Mouse (Mus musculus) G1E (cell line): ENCODE data around the gene Srd5a2.

Source experiments
- CTCF ChIP-seq: IDR thresholded peaks from 2 replicates; pipeline ENCODE4 v1.5.1; 2012; ENCODE audit warnings: low read depth, low read length, inconsistent platforms, mixed read lengths
- GATA1 ChIP-seq: IDR thresholded peaks from 2 replicates; pipeline ENCODE4 v1.6.1; 2012; ENCODE audit warnings: borderline replicate concordance, low read length, inconsistent platforms, mixed read lengths
- POLR2AphosphoS5 ChIP-seq: IDR thresholded peaks from 2 replicates; pipeline ENCODE4 v1.6.1; 2012; ENCODE audit warnings: low read depth, low read length, inconsistent platforms; ENCODE audit not compliant: insufficient replicate concordance

- TF ChIP-seq CTCF, result no peak
- no peak for TF ChIP-seq GATA1
- no peak for TF ChIP-seq POLR2AphosphoS5
Measured at GRCm38 (mm10) chr17:74008680-74009079, 39.0 kb downstream of the Srd5a2 start.
